Mouse (Mus musculus): Measurements from ENCODE around the gene Tlk1. TPM values are rescaled to one million over a fixed set of nuclear protein-coding genes. Genes with fewer than 3 reads are reported as not detected.

Tlk1 gene
- 10 to 100 TPM; 62.3 to 68.3 TPM for total RNA-seq (2023)

GRCm38 (mm10) chr2:70825371-70826051 is at the start of gene Tlk1:
Tlk1 (minus strand) TSS chr2:70825728.

Other genes starting within 250 kb of the Tlk1 start
- 10 to 100 TPM; 77.9 to 81.5 TPM for gene Gorasp2, start 164.2 kb downstream of the Tlk1 start, total RNA-seq (2023)
- not detected for gene Gm26558, start 163.6 kb downstream of the Tlk1 start, total RNA-seq (2023)
- gene Dcaf17, start 229.6 kb upstream of the Tlk1 start, total RNA-seq (2023), result 10 to 100 TPM; 11.2 to 16.4 TPM
- 10 to 100 TPM; 10.4 to 13.5 TPM for gene Mettl8, start 229.9 kb upstream of the Tlk1 start, total RNA-seq (2023)

Data from monocyte, adult 59 days (primary cell).